Mouse (Mus musculus) NIH3T3 (cell line): ENCODE measurements around the gene Rps21.
A peak's percentile ranks its signal among the peaks of the same experiment; 100 is the strongest.
"Not testable (repeated sequence)": the region's sequence is repeated elsewhere in the genome, so short reads cannot be mapped to it uniquely, and the experiment has no call there.

Source experiments
- DNase-seq: peaks from one replicate; pipeline ENCODE4 v3.0.0-alpha.2; 2012; ENCODE audit warnings: low read depth

Rps21 gene

DNA sequence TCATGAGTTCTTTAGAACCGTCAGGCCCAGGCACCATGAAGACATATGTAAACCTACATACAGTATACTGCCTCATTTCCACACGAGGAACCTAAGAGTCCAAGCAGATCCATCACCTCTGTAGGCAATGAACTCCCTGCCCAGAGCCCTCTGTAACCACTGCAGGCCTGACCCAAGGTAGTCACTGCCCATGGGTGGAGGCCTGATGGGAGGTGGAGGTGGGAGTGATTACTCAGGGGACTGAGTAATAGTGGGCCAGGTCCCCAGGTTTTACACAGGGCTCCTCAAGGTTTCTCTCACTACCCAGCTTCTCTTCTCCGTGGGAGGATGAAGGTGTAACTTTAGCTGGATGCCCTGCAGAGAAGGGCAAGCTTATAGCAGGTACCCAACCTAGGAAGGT, 28.0 kb upstream of the Rps21 start:
- DNase-seq = no peak

DNA sequence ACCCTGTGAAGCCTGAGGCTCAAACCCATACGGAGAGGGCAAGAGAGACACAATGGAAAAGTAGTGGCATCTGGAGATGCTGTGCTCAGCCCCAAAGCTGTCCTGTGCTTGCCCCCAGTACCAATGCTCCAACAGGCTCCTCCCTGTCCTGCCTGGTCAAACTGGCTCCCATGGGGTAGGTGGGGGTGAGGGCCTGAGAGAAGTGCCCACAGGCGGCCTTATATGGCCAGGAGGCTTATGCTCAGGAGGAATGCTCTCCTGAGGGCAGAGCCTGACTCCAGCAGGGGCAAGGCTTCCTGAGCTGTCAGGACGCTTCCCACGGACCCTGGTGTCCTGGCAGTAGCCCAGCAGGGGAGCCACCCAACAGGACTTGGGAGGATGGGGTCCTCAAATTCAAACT, 26.7 kb upstream of the Rps21 start:
- DNase-seq = no peak

DNA sequence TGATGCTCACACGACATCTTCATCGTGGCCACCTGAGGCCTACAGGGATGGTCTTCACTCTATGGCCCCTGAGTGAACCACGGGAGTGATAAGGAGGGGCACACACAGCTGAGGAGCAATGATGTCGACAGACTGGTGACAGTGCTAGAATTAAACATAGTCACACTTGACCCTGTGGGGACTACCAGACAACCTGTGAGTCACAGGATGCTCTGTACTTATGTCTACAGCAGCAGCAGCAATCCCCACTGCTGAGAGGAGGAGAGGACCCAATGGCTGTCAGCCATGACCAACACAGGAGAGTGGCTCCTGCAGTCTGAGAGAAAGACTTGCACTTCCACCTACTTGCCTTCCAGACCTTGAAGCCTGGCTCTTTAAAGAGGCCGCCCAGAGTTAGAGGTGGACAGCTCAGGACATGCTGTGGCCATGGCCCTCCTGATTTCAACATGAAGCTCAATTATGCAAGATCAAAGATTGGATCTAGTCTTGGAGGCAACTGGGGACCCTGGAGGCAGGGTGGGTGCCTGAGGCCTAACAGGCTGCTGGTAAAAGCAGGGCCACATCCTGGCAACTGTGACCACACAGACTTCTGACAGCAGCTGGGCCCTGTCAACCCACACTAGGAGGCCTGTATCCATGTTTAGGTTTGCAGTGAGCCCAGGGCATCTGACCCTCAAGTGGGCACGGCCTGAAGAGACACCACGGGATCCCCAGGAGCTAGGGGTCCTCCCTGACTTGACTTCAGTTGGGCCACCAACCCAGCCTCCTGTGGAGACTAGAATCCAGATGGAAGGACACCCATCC, 23.9 kb upstream of the Rps21 start:
- no peak for DNase-seq

DNA sequence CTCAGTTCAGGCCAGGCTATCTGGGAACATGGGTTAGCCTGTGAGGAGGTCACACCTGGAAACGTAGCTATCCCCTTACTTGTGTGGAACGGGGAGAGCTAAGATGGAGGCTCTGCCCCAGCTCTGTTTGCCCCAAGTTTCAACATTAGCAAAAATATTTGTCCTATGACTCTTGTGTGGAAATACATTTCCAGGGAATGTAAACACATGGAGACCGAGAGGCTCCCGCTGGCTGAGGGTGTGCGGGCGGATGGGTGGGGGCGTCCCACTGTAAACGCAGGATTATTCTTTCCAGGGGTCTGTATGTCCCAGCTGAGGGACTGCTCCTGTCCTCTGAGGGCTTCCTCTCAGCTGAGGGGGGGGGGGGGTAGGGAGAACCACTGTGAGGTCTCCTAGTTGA, 22.8 kb upstream of the Rps21 start:
- DNase-seq = peak; percentile 27

DNA sequence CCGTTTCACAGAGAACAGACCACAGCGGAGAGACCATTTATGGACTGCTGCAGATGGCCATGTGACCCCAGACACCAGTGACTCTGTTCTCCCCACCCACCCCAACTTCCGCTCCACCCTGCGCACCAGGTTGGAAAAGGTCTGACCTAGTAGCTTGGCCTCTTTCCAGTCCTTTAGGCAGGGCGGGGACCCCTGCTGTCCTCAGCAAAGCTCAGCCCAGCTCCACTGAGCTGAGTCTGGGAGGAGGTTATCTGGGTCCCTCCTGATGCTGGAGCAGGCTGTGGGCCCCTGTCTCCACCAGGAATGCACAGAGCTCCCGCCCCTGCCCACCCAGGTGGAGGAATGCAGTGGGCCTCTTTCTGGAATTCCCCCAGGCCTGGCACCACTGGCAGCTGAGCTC, 22.2 kb upstream of the Rps21 start:
- no peak for DNase-seq

DNA sequence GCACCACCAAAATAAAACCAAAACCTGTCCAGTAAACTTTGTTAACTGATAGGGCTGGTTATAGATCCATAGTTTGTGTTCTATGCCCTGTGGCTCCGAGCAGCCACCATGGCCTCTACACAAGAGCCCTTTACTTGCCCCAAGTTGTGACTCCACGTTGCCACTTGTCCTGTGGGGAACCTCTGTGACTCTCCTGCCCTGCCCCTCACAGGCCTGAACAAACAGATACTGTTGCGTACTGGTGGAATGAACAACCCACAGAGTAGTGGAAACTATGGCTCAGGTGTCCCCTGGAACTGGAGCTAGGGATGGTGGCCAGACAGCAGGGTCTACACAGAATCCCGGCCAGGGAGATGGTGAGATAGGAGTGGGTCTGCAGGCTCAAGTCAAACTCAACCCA, 21.4 kb upstream of the Rps21 start:
- DNase-seq = no peak

DNA sequence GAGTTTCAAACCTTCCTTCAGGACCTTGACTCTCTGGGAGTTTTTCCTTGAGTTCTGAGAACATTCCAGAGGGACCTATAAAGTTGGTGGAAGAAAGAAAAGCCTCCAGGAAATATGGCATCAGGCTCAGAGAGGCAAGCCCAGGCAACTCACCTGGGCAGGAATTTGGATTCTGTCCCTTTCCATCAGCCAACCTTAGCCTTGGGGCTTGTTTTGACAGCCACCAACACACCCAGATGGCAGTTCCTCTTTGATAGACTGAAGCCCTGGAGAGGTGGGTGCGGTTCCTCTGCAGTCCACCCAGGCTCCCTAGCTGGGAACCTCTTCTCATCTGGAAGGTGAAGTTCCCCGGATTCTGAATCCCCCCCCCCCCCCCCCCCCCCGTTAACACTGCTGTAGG, 20.7 kb upstream of the Rps21 start:
- DNase-seq = no peak

DNA sequence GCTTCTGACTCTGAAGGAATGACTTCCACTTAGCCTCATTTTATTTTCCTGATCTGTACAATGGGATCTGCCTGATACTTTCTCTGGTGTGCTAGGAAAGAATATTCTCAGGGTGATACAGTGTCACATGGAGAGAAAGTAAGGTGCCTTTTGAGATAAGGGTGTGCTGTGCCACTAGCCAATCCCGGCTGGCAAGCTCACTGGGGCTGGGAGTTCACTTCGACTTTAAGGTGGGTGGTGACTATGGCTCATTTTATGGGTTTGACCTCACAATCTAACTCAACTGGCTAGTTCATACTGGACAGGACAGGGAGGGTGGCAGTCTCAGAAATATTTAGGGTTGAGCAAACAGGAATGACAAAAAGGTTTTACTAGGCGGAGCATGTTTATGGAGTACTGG, 20.2 kb upstream of the Rps21 start:
- no peak for DNase-seq

DNA sequence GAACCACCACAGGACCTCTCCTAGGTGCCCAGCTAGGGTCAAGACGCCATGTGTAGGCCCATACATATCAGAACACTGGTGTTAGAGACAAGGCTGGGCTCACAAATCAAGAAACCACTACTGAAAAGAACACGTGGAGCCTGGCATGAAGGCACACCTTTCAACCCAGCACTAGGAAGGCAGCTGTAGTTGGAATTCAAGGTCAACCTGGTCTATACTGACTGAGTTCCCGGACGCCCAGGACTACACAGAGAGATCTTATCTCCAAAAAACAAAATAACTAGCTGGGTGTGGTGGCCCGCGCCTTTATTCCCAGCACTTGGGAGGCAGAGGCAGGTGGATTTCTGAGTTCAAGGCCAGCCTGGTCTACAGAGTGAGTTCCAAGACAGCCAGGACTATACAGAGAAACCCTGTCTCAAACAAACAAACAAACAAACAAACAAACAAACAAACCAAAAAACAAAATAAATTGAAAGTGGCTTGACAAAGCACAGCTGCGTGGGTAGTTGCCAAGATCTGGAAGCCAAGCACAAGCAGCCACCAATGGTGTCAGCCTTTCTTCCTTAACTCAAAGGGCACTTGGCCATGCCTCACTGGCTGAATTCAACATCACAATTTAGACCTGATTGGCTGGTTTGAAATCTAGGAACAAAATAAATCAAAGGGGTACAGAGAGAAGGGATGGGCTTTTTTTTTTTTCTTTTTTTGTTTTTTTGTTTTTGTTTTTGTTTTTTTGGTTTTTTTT, 19.4 kb upstream of the Rps21 start:
- no peak for DNase-seq

DNA sequence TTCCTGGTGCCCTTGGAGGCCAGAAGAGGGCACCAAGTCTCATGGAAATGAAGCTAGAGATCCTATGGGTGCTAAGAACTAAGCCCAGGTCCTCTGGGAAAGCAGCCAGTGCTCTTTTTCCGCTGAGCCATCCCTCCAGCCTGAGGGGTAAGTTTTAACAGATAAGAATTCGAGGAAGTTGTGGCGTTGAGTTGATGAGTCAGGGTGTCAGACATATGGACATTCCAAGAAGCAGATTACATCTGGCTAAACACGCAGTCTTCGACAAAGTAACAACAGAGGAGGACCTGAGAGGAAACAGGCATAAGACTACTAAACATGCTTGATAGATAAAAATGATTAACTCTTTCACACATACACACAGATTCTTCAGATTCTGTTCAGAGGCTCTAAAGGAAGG, 18.6 kb upstream of the Rps21 start:
- DNase-seq = no peak

DNA sequence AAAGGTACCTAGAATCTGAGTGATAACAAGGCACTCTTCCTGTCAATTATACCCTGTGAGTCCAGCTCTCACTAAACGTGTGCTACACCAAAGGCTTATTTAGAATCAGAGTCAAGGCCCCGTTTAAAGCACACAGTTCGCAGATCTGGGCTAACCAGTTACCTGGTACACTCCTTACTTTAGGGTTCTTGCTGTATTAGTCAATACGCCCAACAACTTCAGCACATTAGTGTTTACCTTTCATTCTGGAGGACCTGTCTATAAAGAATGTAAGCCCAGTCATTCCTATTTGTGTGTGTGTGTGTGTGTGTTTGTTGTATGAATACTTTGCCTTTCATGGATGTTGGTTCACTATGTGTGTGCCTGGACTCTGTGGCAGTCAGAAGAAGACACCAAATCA, 14.1 kb upstream of the Rps21 start:
- no peak for DNase-seq

DNA sequence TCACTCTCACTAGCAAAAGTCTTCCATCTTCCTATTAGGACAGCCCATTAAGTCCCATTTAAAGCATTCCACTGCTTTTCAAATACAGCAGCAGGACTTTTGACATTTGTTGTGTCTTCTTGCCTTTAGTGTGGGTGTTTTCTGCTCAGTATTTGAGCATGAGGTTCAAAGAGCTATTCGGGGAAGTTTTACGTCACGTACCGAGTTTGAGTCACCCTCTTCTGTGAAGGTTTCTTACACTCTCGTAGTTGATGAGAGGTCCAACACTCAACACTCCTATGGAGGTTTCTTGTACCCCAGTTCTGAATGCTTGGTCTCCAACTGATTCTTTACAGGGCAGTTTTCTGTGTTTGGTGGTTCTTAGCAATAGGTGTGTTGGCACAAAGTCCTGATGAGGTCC, 9.3 kb upstream of the Rps21 start:
- DNase-seq = no peak

DNA sequence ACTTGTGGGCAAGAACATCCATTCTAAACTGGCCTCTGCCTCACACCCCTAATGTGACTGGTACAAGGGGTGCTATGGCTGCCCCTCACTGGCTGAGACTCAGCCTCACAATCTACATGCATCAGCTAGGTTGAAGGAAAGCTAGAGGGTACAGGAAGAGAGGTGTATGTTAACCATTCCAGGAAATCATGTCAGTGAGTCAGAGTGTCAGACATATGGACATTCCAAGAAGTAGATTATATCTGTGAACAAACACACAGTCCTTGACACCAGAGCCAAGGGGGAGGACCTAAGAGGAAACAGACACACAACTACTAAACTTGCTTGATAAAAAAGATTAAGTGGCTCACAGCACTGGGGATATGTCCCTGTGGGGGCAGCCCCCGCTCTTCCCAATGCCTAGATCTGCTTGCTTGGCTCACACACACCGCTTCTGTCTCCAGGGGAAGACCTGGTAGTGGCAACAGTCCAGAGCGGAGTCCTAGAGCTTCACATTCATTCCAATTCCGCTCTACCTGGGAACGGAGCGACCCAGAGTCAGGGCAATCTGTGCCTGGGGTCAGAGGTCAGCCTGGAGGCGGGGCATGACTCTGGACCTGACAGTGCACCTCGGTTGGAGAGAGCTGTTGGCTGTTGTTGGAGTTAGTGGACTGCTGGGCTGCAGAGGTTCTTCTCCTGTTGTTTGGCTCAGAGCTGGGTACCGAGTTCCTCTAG, 8.1 kb upstream of the Rps21 start:
- DNase-seq = peak; percentile 48

DNA sequence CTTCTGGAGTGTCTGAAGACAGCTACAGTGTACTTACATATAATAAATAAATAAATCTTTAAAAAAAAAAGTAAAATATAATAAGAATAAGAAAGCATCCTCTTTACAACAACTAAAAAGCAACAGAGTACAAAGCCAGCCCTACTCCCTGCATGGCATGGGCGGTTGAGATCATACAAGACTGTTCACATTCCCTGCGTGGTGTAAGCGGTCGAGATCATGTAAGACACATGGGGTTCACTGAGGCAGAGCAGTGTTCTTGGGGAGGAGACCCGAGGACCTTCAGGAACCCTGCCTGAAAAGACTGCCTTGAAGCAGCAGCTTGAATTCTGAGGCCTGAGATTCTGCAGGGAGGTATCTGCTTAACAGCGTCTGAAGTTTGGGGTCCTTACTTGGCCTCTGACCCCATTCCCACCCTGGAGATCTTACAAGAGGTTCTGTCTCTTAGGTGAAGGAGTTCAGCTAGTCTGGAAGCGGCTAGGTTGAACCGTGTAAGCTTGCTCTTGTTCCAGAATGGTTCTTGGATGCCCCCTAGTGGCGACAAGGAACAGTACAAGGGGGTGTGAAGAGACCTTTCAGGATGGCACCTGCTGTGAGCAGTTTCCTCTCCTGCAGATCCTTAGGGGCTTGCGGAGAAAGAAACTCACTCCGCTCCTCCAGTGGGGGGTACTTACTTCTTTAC, 6.1 kb upstream of the Rps21 start:
- peak; percentile 91 for DNase-seq

DNA sequence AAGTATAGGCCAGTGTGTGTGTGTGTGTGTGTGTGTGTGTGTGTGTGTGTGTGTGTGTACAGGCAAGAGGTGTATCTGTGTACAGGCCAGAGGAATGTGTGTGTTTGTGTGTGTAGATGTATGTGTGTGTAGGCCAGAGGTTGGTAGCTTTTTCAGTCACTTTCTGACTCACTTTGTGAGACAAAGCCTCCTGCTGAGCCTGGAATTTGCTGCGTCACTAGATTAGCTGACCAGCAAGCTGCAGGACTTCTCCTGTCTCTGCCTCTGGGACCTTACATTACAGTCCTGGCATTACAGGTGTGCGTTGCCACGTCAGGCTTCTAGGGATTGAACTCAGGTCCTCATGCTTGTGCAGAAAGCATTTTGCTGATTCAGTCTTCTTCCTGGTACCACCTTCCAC, 5.3 kb upstream of the Rps21 start:
- no peak for DNase-seq

DNA sequence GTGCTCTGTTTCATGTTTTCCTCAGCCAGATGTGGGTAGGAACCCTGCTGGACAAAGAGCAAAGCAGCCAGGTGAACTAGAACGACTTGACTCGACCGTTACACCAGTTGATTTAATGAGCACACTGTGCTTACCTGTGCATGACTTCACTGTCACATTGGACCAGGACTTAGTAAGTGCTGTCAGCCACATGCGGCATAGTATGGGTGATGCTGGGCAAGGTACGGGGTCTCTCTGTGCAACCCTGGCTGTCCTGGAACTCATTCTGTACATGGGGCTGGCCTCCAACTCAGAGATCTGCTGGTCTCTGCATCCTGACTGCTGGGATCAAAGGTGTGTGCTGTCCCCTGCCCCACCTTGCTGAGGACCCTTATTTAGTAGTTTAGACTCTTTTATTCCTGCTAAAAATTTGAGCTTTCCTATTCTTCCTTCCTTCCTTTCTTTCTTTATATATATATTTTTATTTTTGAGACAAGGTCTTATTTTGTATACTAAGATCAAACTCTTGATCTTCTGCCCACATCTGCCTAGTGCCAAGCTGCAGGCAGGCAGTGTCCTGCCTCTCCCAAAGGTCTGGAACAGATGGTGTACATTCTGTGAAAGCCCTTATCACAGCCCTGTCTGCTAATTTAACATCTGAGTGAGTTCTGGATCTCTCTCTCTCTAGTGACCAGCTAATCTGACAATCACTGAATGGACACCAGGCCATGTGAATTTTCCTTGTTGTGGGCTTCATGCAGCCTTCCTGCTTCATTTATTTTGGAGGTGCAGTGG, 2.6 kb upstream of the Rps21 start:
- no peak for DNase-seq

DNA sequence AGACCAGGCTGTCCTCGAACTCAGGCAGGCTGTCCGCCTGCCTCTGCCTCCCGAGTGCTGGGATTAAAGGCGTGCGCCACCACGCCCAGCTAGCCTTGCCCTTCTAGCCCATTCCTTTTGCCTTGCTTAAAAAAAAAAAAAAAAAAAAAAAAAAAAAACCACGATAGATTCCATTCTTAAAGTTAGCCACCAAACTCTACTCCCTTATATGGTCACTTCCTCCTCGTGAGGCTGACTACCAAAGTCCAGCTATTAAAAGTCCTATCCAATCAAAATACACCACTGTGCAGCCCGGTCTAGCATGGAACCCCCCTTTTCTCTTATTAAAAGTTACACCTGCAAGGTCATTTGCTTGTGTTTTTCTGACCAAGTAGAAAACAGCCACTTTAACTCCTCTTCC, 1.5 kb upstream of the Rps21 start:
- no peak for DNase-seq

DNA sequence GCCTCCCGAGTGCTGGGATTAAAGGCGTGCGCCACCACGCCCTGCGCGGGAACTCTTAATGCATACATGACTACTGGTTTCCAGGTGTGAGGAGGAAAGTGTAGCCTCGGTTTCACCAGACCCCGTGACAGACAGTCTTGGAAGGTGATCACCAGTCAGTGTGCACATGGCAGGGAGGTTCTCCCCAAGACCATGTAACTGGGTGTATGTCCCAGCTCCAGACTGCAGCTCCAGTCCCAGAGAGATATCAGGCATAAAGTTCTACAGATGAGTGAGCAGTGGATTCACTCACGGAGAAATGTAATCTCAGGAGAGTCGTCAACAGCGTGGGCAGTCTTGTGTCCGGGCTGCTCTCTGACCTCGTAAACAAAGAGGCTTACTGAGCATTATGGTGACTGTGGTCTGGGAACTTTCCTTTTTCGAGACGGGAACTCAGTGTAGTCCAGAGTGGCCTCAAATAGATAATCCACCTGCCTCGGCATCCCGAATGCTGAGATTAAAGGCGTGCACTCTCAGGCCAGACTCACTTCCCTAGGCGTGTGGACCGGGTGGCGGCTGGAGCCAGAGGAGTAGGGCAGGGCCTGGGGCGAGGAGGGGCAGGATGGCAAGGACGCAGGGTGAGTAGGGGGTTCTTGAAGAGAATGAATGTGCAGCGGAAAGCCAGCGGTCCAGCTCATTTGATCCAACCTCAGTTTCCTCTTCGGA, 729 bp upstream of the Rps21 start:
- no peak for DNase-seq

DNA sequence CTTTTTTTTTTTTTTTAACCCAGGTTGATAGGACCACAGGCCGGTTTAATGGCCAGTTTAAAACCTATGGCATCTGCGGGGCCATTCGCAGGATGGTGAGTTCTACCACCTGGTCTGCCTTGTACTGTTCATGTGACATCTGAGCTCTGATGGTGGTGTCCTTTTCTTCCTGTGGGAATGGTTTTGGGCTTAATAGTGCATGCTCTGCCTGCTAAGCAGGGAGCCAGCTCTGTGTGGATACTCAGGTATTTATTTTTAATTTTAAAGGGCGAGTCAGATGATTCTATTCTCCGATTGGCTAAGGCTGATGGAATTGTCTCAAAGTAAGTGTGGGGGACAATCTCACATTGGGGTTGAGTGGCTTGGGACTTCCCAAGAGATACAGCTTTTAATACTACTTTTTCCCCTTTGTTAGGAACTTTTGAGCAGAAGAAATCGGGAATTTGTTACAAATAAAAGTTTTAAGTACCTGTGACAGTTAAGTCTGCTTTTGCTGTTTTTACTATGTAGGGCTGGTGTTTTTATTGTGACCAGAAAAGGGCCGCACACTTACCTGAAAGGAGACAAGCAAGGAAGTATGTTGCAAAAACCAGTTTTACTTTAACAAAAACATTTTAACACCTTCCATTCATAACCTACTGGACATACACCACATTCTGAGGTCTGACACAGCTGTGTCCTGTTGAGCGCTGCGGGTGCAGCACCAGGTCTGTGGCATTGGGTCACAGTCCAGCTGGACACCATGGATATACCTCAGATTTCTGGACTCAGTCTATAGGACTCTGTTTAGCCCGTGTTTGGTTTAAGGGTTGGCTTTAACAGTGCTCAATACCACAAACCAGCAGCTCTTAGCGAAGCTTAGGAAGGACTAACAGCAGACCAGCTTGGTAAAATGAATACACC, 1.0 kb downstream of the Rps21 start:
- DNase-seq = no peak

DNA sequence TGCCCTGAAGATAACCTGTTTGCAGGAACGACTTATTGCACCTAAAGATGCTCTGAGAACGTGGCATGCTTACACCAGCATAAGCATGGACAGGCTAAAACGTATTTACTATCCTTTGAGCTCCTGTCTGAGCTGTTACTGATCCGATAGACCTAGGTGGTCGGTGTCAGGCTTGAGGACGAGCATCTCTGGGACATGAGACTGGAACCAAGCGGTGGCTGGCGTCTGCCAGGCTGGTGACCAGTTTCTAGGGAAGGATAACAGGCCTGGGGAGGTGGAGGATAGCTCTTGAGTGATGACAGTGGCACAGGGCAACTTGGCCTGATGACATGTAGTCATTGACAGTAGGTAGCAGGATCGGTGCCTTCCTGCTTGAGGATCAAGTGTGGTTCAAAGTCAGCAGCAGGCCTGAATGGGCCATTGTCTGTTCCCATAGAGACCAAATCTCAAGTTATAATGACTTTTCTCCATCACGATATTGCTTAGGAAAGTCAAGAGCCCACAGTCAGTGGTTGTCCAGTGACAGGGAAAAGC, 1.8 kb downstream of the Rps21 start:
- DNase-seq = not testable (repeated sequence)
